Mouse (Mus musculus) MEL (cell line): ENCODE measurements at regions not wholly inside any gene's neighbourhood (a gene's known extent, or its start where the extent isn't known, plus 50 kb on each side); places are given as distances from the start of the nearest gene placed in this dataset.
A peak's percentile ranks its signal among the peaks of the same experiment; 100 is the strongest.

Source experiments
- DNase-seq: peaks from one replicate; pipeline ENCODE4 v3.0.0; 2011; ENCODE audit warnings: low read depth, low spot score
- H3K27ac ChIP-seq: 2 replicates; pipeline ENCODE4 v1.5.1; 2012; ENCODE audit warnings: low read depth, mild to moderate bottlenecking, control low read depth, low read length, moderate library complexity; ENCODE audit not compliant: control insufficient read depth
- H3K27me3 ChIP-seq, 2 experiments: fragments of 150-350 bp in 1 of 2; sonication (generic) in 1 of 2; 2 replicates each; pipeline ENCODE4 v1.6.1; 2012; ENCODE audit warnings: low read length in 2 of 2, mild to moderate bottlenecking in 2 of 2, improper control_type of control experiment in 1 of 2, moderate library complexity in 1 of 2; ENCODE audit not compliant: insufficient read depth in 2 of 2, control insufficient read depth in 1 of 2
- H3K36me3 ChIP-seq, 2 experiments: 2 replicates each; pipeline ENCODE4 v1.6.1; 2012 to 2014; ENCODE audit warnings: low read length in 2 of 2, improper control_type of control experiment in 1 of 2, inconsistent platforms in 1 of 2, mild to moderate bottlenecking in 1 of 2; ENCODE audit not compliant: insufficient read depth in 2 of 2, control insufficient read depth in 1 of 2
- H3K4me1 ChIP-seq, 2 experiments: fragments of 150-350 bp in 1 of 2; sonication (generic) in 1 of 2; 2 replicates each; pipeline ENCODE4 v1.6.1; 2012; ENCODE audit warnings: low read length in 2 of 2, improper control_type of control experiment in 1 of 2, mild to moderate bottlenecking in 1 of 2; ENCODE audit not compliant: insufficient read depth in 2 of 2, control insufficient read depth in 1 of 2
- H3K4me3 ChIP-seq, 2 experiments: fragments of 150-350 bp in 1 of 2; sonication (generic) in 1 of 2; 2 replicates each; pipeline ENCODE4 v1.5.1; 2012; ENCODE audit warnings: low read depth in 2 of 2, low read length in 2 of 2, mild to moderate bottlenecking in 2 of 2, moderate library complexity in 2 of 2, control low read depth in 1 of 2, improper control_type of control experiment in 1 of 2; ENCODE audit not compliant: control insufficient read depth in 1 of 2, insufficient read depth in 1 of 2
- H3K79me2 ChIP-seq: 2 replicates; pipeline ENCODE4 v1.6.1; 2012; ENCODE audit warnings: mild to moderate bottlenecking, low read length, moderate library complexity; ENCODE audit not compliant: control insufficient read depth, poor library complexity, insufficient read depth
- H3K9ac ChIP-seq: 2 replicates; pipeline ENCODE4 v1.6.1; 2012; ENCODE audit warnings: low read depth, mild to moderate bottlenecking, control low read depth, low read length, moderate library complexity; ENCODE audit not compliant: control insufficient read depth, poor library complexity, severe bottlenecking
- H3K9me3 ChIP-seq: fragments of 150-350 bp; sonication (generic); replicated peaks from 2 replicates; pipeline ENCODE4 v1.6.1; 2012; ENCODE audit warnings: mild to moderate bottlenecking, low read length, improper control_type of control experiment, moderate library complexity; ENCODE audit not compliant: insufficient read depth
- BHLHE40 ChIP-seq: IDR thresholded peaks from 2 replicates; pipeline ENCODE4 v1.6.1; 2012; ENCODE audit warnings: low read depth, mild to moderate bottlenecking, inconsistent platforms, low read length, improper control_type of control experiment, borderline replicate concordance
- CHD1 ChIP-seq: IDR thresholded peaks from 2 replicates; pipeline ENCODE4 v1.6.1; 2012; ENCODE audit warnings: low read depth, mild to moderate bottlenecking, inconsistent platforms, low read length, improper control_type of control experiment
- CTCF ChIP-seq, 3 experiments: IDR thresholded peaks in 2 of 3; conservative IDR thresholded peaks in 1 of 3; 2 replicates each; pipeline ENCODE4 v1.5.1; 2011 to 2012; ENCODE audit warnings: low read length in 3 of 3, low read depth in 2 of 3, mild to moderate bottlenecking in 2 of 3, improper control_type of control experiment in 1 of 3, inconsistent platforms in 1 of 3, mixed read lengths in 1 of 3, moderate library complexity in 1 of 3; ENCODE audit not compliant: control insufficient read depth in 1 of 3, insufficient read depth in 1 of 3, poor library complexity in 1 of 3, severe bottlenecking in 1 of 3
- E2F4 ChIP-seq: IDR thresholded peaks from 2 replicates; pipeline ENCODE4 v1.6.1; 2011; ENCODE audit warnings: low read depth, low read length, improper control_type of control experiment, borderline replicate concordance
- EP300 ChIP-seq, 2 experiments: IDR thresholded peaks; 2 replicates each; pipeline ENCODE4 v1.6.1; 2011; ENCODE audit warnings: improper control_type of control experiment in 2 of 2, low read length in 2 of 2, low read depth in 1 of 2, mild to moderate bottlenecking in 1 of 2
- ETS1 ChIP-seq: IDR thresholded peaks from 2 replicates; pipeline ENCODE4 v1.6.1; 2012; ENCODE audit warnings: low read depth, mild to moderate bottlenecking, inconsistent platforms, low read length, improper control_type of control experiment, moderate library complexity
- GATA1 ChIP-seq: IDR thresholded peaks from 2 replicates; pipeline ENCODE4 v1.6.1; 2011; ENCODE audit warnings: low read depth, low read length, improper control_type of control experiment
- HCFC1 ChIP-seq: IDR thresholded peaks from 2 replicates; pipeline ENCODE4 v1.6.1; 2012; ENCODE audit warnings: low read depth, mild to moderate bottlenecking, inconsistent platforms, low read length, improper control_type of control experiment, moderate library complexity
- JUND ChIP-seq: IDR thresholded peaks from 2 replicates; pipeline ENCODE4 v1.6.1; 2011; ENCODE audit warnings: low read depth, mild to moderate bottlenecking, improper control_type of control experiment, low read length
- MAZ ChIP-seq: IDR thresholded peaks from 2 replicates; pipeline ENCODE4 v1.6.1; 2012; ENCODE audit warnings: low read depth, mild to moderate bottlenecking, inconsistent platforms, low read length, improper control_type of control experiment
- MEF2A ChIP-seq: IDR thresholded peaks from 2 replicates; pipeline ENCODE4 v1.6.1; 2014; ENCODE audit warnings: low read depth, mild to moderate bottlenecking, inconsistent platforms, low read length, improper control_type of control experiment; ENCODE audit not compliant: poor library complexity, insufficient replicate concordance, severe bottlenecking; ENCODE audit errors: extremely low read depth
- MXI1 ChIP-seq: IDR thresholded peaks from 2 replicates; pipeline ENCODE4 v1.6.1; 2011; ENCODE audit warnings: mild to moderate bottlenecking, low read depth, low read length, improper control_type of control experiment
- MYC ChIP-seq: IDR thresholded peaks from 2 replicates; pipeline ENCODE4 v1.6.1; 2011; ENCODE audit warnings: low read depth, mild to moderate bottlenecking, low read length, improper control_type of control experiment, moderate library complexity
- NELFE ChIP-seq: IDR thresholded peaks from 2 replicates; pipeline ENCODE4 v1.6.1; 2011; ENCODE audit warnings: low read depth, low read length, improper control_type of control experiment
- POLR2A ChIP-seq, 2 experiments: IDR thresholded peaks; 2 replicates each; pipeline ENCODE4 v1.6.1; 2011 to 2012; ENCODE audit warnings: low read length in 2 of 2, mild to moderate bottlenecking in 2 of 2, control low read depth in 1 of 2, improper control_type of control experiment in 1 of 2, low read depth in 1 of 2, moderate library complexity in 1 of 2; ENCODE audit not compliant: control insufficient read depth in 1 of 2, insufficient read depth in 1 of 2, poor library complexity in 1 of 2
- POLR2AphosphoS5 ChIP-seq: IDR thresholded peaks from 2 replicates; pipeline ENCODE4 v1.6.1; 2012; ENCODE audit warnings: low read depth, borderline replicate concordance, mild to moderate bottlenecking, inconsistent platforms, low read length, moderate library complexity, mixed read lengths
- RAD21 ChIP-seq: IDR thresholded peaks from 2 replicates; pipeline ENCODE4 v1.6.1; 2011; ENCODE audit warnings: mild to moderate bottlenecking, low read depth, low read length, improper control_type of control experiment
- RCOR1 ChIP-seq: IDR thresholded peaks from 2 replicates; pipeline ENCODE4 v1.6.1; 2012; ENCODE audit warnings: low read depth, mild to moderate bottlenecking, inconsistent platforms, low read length, improper control_type of control experiment
- SIN3A ChIP-seq: IDR thresholded peaks from 2 replicates; pipeline ENCODE4 v1.6.1; 2012; ENCODE audit warnings: low read length, improper control_type of control experiment, inconsistent platforms
- TAL1 ChIP-seq: IDR thresholded peaks from 2 replicates; pipeline ENCODE4 v1.6.1; 2012; ENCODE audit warnings: mild to moderate bottlenecking, inconsistent platforms, low read length, moderate library complexity, mixed read lengths
- TCF12 ChIP-seq: IDR thresholded peaks from 2 replicates; pipeline ENCODE4 v1.6.1; 2014; ENCODE audit warnings: low read depth, mild to moderate bottlenecking, inconsistent platforms, low read length, improper control_type of control experiment, moderate library complexity
- UBTF ChIP-seq: IDR thresholded peaks from 2 replicates; pipeline ENCODE4 v1.6.1; 2012; ENCODE audit warnings: low read depth, mild to moderate bottlenecking, inconsistent platforms, low read length, improper control_type of control experiment, moderate library complexity, borderline replicate concordance; ENCODE audit not compliant: insufficient read depth
- USF1 ChIP-seq: IDR thresholded peaks from 2 replicates; pipeline ENCODE4 v1.6.1; 2014; ENCODE audit warnings: low read depth, mild to moderate bottlenecking, inconsistent platforms, low read length, improper control_type of control experiment, moderate library complexity
- USF2 ChIP-seq, 2 experiments: IDR thresholded peaks; 2 replicates each; pipeline ENCODE4 v1.6.1; 2011 to 2012; ENCODE audit warnings: improper control_type of control experiment in 2 of 2, low read length in 2 of 2, borderline replicate concordance in 1 of 2, inconsistent platforms in 1 of 2, low read depth in 1 of 2, mild to moderate bottlenecking in 1 of 2; ENCODE audit not compliant: insufficient read depth in 1 of 2
- ZC3H11A ChIP-seq: IDR thresholded peaks from 2 replicates; pipeline ENCODE4 v1.6.1; 2012; ENCODE audit warnings: low read depth, mild to moderate bottlenecking, inconsistent platforms, low read length, improper control_type of control experiment
- ZKSCAN1 ChIP-seq: IDR thresholded peaks from 2 replicates; pipeline ENCODE4 v1.6.1; 2012; ENCODE audit warnings: low read depth, mild to moderate bottlenecking, inconsistent platforms, low read length, improper control_type of control experiment, moderate library complexity
- ZMIZ1 ChIP-seq: IDR thresholded peaks from 2 replicates; pipeline ENCODE4 v1.6.1; 2012; ENCODE audit warnings: low read depth, mild to moderate bottlenecking, inconsistent platforms, low read length, improper control_type of control experiment, moderate library complexity
- ZNF384 ChIP-seq: IDR thresholded peaks from 2 replicates; pipeline ENCODE4 v1.6.1; 2012; ENCODE audit warnings: low read depth, mild to moderate bottlenecking, inconsistent platforms, low read length, improper control_type of control experiment

DNA sequence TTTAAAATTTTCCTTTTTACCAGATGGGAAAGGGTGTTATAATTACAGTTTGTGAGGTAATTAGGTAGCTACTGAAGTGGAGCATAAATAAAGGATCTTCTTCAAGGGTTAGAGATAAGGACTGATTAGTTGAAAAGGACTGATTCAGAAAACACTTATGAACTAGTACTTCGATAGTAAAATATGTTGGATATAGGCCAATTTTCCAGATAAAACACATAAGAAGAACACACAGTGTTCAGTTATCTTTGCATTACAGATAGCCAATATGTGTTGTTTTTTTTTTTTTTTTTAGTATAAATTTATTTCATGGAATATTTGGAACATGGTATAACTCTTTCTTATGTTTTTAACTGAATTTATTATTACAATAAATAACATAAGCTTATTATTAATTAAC lies 438.0 kb upstream of the St8sia4 start:
- H3K79me2 ChIP-seq, result no peaks in the 10 kb centered on the region
- peaks cover 6 to 7% of the 10 kb centered on the region in 2 experiments for H3K4me1 ChIP-seq
- DNase-seq, result no peak
- H3K9ac ChIP-seq, result no peak overlapping the region
- TF ChIP-seq TAL1 (no peak), ZKSCAN1 (no peak), TCF12 (peak; percentile 77; the same call in 1 of the 2 replicates), POLR2AphosphoS5 (no peak), RCOR1 (peak; percentile 52), JUND (no peak), HCFC1 (no peak), ZC3H11A (no peak), POLR2A (IDR thresholded peaks at IDR 0.05; ENCODE audit: control insufficient read depth in 1 of 2, insufficient read depth in 1 of 2, low read depth in 1 of 2, low read length in 2 of 2, poor library complexity in 1 of 2) (no peak), GATA1 (peak; percentile 58), USF2 (IDR thresholded peaks at IDR 0.05; ENCODE audit: borderline replicate concordance in 1 of 2, insufficient read depth in 1 of 2, low read depth in 1 of 2, low read length in 2 of 2) (no peak), ZNF384 (peak; percentile 86), ETS1 (peak; percentile 31; the same call in 1 of the 2 replicates), EP300 (IDR thresholded peaks at IDR 0.05; ENCODE audit: low read depth in 1 of 2, low read length in 2 of 2) (peak; percentile 58 to 64; a peak in 3 of 4 replicates), ZMIZ1 (no peak), RAD21 (no peak), MYC (no peak), UBTF (no peak)
- H3K27ac ChIP-seq, result no peak overlapping the region
- H3K36me3 ChIP-seq, result peaks cover 0 to 9% of the 10 kb centered on the region in 2 experiments; a peak in 2 of 4 replicates
- H3K4me3 ChIP-seq, result no peak overlapping the region
- H3K9me3 ChIP-seq, result no peaks in the 10 kb centered on the region
- no peaks in the 10 kb centered on the region for H3K27me3 ChIP-seq

- H3K9ac ChIP-seq, result no peak overlapping the region
- no peaks in the 10 kb centered on the region for H3K79me2 ChIP-seq
- H3K4me3 ChIP-seq, result no peak overlapping the region
- no peaks in the 10 kb centered on the region for H3K36me3 ChIP-seq
- TF ChIP-seq MYC (no peak), MEF2A (no peak), ETS1 (no peak), POLR2A (IDR thresholded peaks at IDR 0.05; ENCODE audit: control insufficient read depth in 1 of 2, insufficient read depth in 1 of 2, low read depth in 1 of 2, low read length in 2 of 2, poor library complexity in 1 of 2) (no peak), RAD21 (no peak), ZC3H11A (no peak), CHD1 (no peak), BHLHE40 (no peak), MXI1 (no peak), USF2 (IDR thresholded peaks at IDR 0.05; ENCODE audit: borderline replicate concordance in 1 of 2, insufficient read depth in 1 of 2, low read depth in 1 of 2, low read length in 2 of 2) (no peak), RCOR1 (no peak), CTCF (IDR thresholded peaks at IDR 0.05 in 2 of 3, conservative IDR thresholded peaks at IDR 0.05 in 1 of 3; ENCODE audit: control insufficient read depth in 1 of 3, insufficient read depth in 1 of 3, low read depth in 2 of 3, low read length in 3 of 3, poor library complexity in 1 of 3, severe bottlenecking in 1 of 3) (no peak), USF1 (no peak), NELFE (no peak), ZKSCAN1 (no peak), E2F4 (no peak), SIN3A (no peak), UBTF (no peak), HCFC1 (no peak), MAZ (no peak)
- TF ChIP-seq, all 39 proteins: peak for 0
- Histone ChIP-seq H3K27ac (no peak overlapping the region), H3K4me1 (no peaks in the 10 kb centered on the region), H3K27me3 (no peaks in the 10 kb centered on the region), H3K9me3 (no peaks in the 10 kb centered on the region)
- DNase-seq, result no peak
Measured at GRCm38 (mm10) chr1:96083575-96083974, 416.2 kb upstream of the St8sia4 start.
